Mouse (Mus musculus) layer of hippocampus, postnatal 36 days (tissue): ENCODE results near the gene Adam20. TPM values are rescaled to one million over a fixed set of nuclear protein-coding genes. Genes with fewer than 3 reads are reported as not detected.
"Not testable (repeated sequence)": the region's sequence is repeated elsewhere in the genome, so short reads cannot be mapped to it uniquely, and the experiment has no call there.

ENCODE experiments used
- DNase-seq, 2 experiments: peaks; one replicate each; pipeline ENCODE4 v3.0.0; 2022
- total RNA-seq, 2 experiments: library from RNA; stranded (reverse); gene quantifications; 2 replicates each; pipeline ENCODE4 v1.2.3; 2021

Adam20 gene
- total RNA-seq, result not detected

- not testable (repeated sequence) for DNase-seq
These were observed at the start of gene Adam20 for GRCm38 (mm10) chr8:40792973-40793372. TSS of gene Adam20 (plus strand) at chr8:40793273.

GRCm38 (mm10) chr8:40751908-40752307, 41.2 kb upstream of the Adam20 start, which contains the start of gene Adam25:
TSS of gene Adam25 (plus strand) at chr8:40752208.
- not testable (repeated sequence) for DNase-seq

DNA sequence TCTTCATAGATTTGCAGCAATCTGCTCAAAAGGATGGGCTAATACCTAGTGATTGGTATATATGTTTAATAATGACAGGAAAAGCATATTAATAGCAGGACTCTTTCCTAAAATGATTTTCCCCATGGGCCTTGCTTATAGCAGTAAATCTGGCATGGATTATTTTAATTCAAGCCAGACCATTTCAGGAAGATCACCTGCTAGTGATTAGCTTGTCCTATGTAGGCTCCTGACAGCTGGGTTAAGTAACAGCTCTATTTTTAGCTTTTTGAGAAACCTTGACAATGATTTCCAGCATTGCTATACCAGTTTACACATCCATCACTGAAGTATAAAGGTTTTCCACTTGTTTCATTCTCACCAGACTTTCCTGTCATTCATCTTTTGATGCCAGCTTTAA, 9.8 kb upstream of the Adam20 start:
- no peak for DNase-seq

- no peak for DNase-seq
These were observed 10.5 kb downstream of the Adam20 start for GRCm38 (mm10) chr8:40803379-40804079.

Other genes with a start within 250 kb of the Adam20 start
- gene Adam24, start 118.2 kb upstream of the Adam20 start, total RNA-seq, result not detected
- not detected for gene Adam25, start 41.1 kb upstream of the Adam20 start, total RNA-seq
- not detected for gene Adam39, start 29.7 kb downstream of the Adam20 start, total RNA-seq